Mouse (Mus musculus): ENCODE data around the gene Nodal.

DNA sequence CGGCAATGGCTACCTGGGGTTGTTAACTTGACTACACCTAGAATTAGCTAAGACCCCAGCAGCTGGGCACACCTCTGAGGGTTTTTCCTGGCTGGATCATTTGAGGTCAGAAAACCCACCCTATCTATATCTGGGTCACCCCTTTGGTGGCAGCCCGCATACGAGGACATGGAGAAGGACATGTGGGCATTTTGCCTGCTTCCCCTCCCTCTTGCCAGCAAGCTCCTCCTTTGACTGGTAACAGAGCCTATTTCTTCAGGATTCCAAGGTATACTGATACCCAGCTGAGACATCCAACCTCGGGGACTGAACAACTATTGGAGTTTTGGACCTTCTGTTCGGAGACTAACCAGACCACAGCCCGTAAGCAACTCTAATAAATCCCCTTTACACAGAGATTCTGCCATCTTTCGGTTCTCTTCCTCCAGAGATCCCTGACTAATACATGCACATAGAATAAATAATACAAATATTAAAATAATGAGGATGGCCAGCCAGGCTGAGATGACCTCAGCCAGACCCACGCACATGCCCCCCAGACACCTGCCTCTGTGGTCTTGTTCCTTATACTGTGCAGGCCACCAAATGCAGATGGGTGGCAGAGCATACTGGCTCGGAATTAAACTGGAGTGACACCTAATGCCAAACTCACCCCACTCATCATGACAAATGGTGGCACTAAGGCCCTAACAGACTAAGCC is 45.7 kb upstream of the Nodal start:
- TF ChIP-seq CTCF (IDR thresholded peaks at IDR 0.05; ENCODE audit: low read depth, low read length) (no peak), POLR2A (IDR thresholded peaks at IDR 0.05; ENCODE audit: extremely low read depth, insufficient read depth, low read length) (no peak)

Data from liver, adult 2 months (tissue).